Mouse (Mus musculus): ENCODE results near the gene Zyg11a. TPM values are rescaled to one million over a fixed set of nuclear protein-coding genes. Genes with fewer than 3 reads are reported as not detected.

Zyg11a gene
- polyA plus RNA-seq, 1 experiment from 2014 or later, result 0.37 TPM

DNA sequence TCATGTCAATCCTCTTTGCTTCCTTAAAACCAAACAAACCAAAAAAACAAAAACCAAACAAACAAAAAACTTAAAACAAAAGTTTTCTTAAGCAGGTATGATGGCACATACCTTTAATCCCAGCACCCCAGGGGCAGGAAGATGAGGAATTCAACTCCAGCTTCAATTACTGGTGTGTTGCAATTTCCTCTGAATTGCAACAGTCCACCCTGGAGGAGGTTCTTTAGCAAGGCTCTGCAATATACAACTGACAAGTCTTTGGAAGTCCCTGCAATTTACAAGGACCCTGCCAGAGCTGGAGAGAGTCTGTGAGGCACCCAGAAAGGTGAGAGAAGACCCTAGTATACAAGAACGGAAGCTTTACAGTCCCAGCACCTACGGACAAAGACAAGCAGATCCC lies 4.8 kb downstream of the Zyg11a start:
- 83% methylated on average over 2 of the region's 2 CpGs for WGBS
- H3K4me2 ChIP-seq (replicated peaks; ENCODE audit: low read depth, low read length), result no peak overlapping the region
- H3K27me3 ChIP-seq (ENCODE audit: control insufficient read depth, insufficient read depth, low read length), result peaks cover 15% of the 10 kb centered on the region; the same call in 1 of the 2 replicates
- H3K4me3 ChIP-seq (ENCODE audit: low read length), result no peak overlapping the region
- no peak overlapping the region for H3K9ac ChIP-seq (ENCODE audit: low read depth, low read length)
- no peak for ATAC-seq (ENCODE audit: low FRiP score, low TSS enrichment)
- no peaks in the 10 kb centered on the region for H3K36me3 ChIP-seq (ENCODE audit: control insufficient read depth, insufficient read depth, low read length)
- H3K4me1 ChIP-seq (ENCODE audit: control insufficient read depth, insufficient read depth, low read length), result no peaks in the 10 kb centered on the region
- no peaks in the 10 kb centered on the region for H3K9me3 ChIP-seq (ENCODE audit: control insufficient read depth, low read length)
- H3K27ac ChIP-seq (ENCODE audit: low read depth, low read length), result no peak overlapping the region

DNA sequence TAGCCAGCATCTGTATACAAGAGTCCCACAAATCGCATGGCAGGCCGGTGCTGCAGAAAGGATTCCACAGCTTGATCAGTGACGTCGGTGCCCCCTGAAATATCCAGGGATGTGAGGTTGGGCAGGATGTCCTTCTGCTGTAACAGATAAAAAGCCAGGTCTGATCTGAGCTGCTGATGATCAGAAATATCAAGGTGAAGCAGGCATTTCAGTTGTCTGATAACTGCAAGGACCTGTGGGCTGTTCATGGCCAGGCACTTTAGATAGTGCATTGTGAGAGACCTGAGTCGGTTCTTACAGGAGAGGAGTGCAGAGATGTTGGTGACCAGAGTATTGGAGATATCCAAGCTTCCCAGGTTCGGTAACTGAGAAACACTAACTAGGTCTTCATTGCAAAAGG lies 13.2 kb downstream of the Zyg11a start:
- no peak overlapping the region for H3K4me2 ChIP-seq (replicated peaks; ENCODE audit: low read depth, low read length)
- no peak overlapping the region for H3K9ac ChIP-seq (ENCODE audit: low read depth, low read length)
- no peaks in the 10 kb centered on the region for H3K27me3 ChIP-seq (ENCODE audit: control insufficient read depth, insufficient read depth, low read length)
- no peaks in the 10 kb centered on the region for H3K36me3 ChIP-seq (ENCODE audit: control insufficient read depth, insufficient read depth, low read length)
- ATAC-seq (ENCODE audit: low FRiP score, low TSS enrichment), result no peak
- H3K9me3 ChIP-seq (ENCODE audit: control insufficient read depth, low read length), result no peaks in the 10 kb centered on the region
- WGBS, result 91% methylated on average over 6 of the region's 6 CpGs
- no peak overlapping the region for H3K4me3 ChIP-seq (ENCODE audit: low read length)
- no peaks in the 10 kb centered on the region for H3K4me1 ChIP-seq (ENCODE audit: control insufficient read depth, insufficient read depth, low read length)
- H3K27ac ChIP-seq (ENCODE audit: low read depth, low read length), result no peak overlapping the region

DNA sequence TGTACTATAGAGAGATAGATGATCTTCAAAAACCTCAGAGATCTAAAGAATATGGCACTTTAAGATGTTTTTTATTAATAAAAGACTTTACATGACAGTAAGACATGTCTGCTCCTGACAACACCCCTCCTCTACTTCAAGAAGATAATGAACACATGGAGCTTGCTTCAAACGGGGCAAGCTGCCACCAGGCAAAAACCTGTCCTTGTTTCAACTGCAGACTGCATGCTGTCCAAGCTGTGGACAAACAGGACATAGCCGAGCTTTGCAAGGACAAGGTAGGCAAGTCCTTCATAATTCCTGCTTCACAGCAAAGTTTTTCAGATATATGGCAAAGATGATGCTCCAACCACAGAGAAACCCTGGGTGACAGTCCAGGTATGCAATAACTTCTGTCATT lies 18.6 kb downstream of the Zyg11a start:
- H3K9ac ChIP-seq (ENCODE audit: low read depth, low read length), result no peak overlapping the region

DNA sequence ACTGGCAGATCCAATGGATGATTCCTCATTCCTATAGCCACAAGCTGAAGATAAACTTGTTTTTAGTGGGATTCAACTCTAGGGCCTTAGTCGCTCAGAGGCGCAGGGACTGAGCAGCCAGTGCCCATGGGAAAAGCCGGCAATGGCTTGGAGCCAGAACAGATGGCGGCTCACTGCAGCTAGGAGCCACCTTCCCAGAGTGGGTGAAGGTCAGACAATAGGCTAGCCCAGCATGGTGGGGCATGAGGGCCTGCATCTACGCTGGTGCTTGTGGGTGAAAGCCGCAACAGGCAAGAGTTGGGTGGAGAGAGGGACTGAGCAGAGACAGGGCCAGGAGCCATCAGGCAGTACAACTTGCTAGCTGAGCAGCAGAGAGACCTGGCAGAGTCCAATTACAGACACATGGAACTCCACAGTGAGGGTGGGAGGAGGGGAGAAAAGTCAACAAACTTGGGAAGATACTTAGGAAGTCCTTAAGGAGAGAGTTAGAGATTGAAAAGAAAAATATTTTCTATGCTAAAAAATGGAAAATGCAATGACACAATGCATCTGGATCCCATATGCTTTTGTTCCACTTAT lies 21.5 kb downstream of the Zyg11a start:
- H3K9ac ChIP-seq (ENCODE audit: low read depth, low read length), result no peak overlapping the region
- no peak overlapping the region for H3K27ac ChIP-seq (ENCODE audit: low read depth, low read length)
- no peak overlapping the region for H3K4me2 ChIP-seq (replicated peaks; ENCODE audit: low read depth, low read length)
- H3K9me3 ChIP-seq (ENCODE audit: control insufficient read depth, low read length), result no peaks in the 10 kb centered on the region
- H3K36me3 ChIP-seq (ENCODE audit: control insufficient read depth, insufficient read depth, low read length), result no peaks in the 10 kb centered on the region
- 0 out of 2 replicates have a peak, but pooled peaks have one; percentile 64 for ATAC-seq (ENCODE audit: low FRiP score, low TSS enrichment)
- no peaks in the 10 kb centered on the region for H3K27me3 ChIP-seq (ENCODE audit: control insufficient read depth, insufficient read depth, low read length)
- 53% methylated on average over 6 of the region's 6 CpGs for WGBS
- H3K4me3 ChIP-seq (ENCODE audit: low read length), result no peak overlapping the region
- no peaks in the 10 kb centered on the region for H3K4me1 ChIP-seq (ENCODE audit: control insufficient read depth, insufficient read depth, low read length)

More for the DNA sequence above, 18.6 kb downstream of the Zyg11a start:
- H3K9me3 ChIP-seq (ENCODE audit: control insufficient read depth, low read length), result no peaks in the 10 kb centered on the region
- no peak for ATAC-seq (ENCODE audit: low FRiP score, low TSS enrichment)
- no peak overlapping the region for H3K4me3 ChIP-seq (ENCODE audit: low read length)
- H3K4me1 ChIP-seq (ENCODE audit: control insufficient read depth, insufficient read depth, low read length), result no peaks in the 10 kb centered on the region
- 66% methylated on average over 2 of the region's 2 CpGs for WGBS
- H3K4me2 ChIP-seq (replicated peaks; ENCODE audit: low read depth, low read length), result no peak overlapping the region
- no peaks in the 10 kb centered on the region for H3K27me3 ChIP-seq (ENCODE audit: control insufficient read depth, insufficient read depth, low read length)
- no peaks in the 10 kb centered on the region for H3K36me3 ChIP-seq (ENCODE audit: control insufficient read depth, insufficient read depth, low read length)
- no peak overlapping the region for H3K27ac ChIP-seq (ENCODE audit: low read depth, low read length)

DNA sequence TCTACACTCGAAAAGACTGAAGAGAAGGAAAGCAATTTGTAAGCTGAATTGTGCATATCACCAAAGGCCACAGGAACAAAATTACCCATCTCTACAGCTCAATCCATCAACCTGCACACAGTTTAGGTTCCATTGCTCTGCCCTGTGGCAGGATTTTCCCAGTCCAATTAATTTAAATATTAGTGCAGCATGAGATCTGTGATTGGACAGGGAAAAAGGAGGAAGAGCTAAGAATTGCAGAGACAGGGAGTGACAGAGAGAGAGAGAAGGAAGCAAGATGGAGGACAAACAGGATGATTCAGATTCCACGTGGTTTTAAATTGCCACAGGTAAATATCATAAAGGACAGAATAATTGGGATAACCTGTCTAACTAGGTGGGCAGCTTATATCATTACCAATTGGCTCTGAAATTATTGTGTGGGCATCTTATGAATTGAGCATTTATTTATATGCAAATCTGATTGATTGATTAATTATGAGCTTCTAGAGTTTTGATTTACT lies 25.0 kb downstream of the Zyg11a start:
- ATAC-seq (ENCODE audit: low FRiP score, low TSS enrichment), result no peak
- Histone ChIP-seq H3K4me1 (ENCODE audit: control insufficient read depth, insufficient read depth, low read length) (no peaks in the 10 kb centered on the region), H3K27ac (ENCODE audit: low read depth, low read length) (no peak overlapping the region), H3K36me3 (ENCODE audit: control insufficient read depth, insufficient read depth, low read length) (no peaks in the 10 kb centered on the region), H3K4me2 (replicated peaks; ENCODE audit: low read depth, low read length) (no peak overlapping the region), H3K9me3 (ENCODE audit: control insufficient read depth, low read length) (no peaks in the 10 kb centered on the region), H3K4me3 (ENCODE audit: low read length) (no peak overlapping the region), H3K9ac (ENCODE audit: low read depth, low read length) (no peak overlapping the region), H3K27me3 (ENCODE audit: control insufficient read depth, insufficient read depth, low read length) (no peaks in the 10 kb centered on the region)
- WGBS, result 80% methylated on average over 2 of the region's 2 CpGs

DNA sequence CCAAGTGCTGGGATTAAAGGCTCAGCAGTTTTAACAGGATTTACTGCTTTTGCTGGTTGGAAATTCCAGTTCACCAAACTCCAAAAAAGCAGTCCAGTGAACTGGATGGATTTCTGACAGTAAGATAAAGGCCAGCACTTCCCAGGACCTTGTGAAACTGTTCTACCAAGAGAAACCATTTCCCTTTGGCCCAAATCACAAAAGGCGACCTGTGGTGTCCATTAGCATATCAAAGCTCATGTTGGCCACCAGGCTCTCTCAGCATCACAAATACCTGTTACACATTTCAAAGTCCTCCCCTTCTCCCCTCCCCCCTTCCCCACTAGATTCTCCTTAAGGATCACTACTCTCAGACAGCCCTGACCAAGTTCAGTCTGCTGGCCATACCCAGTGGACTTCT lies 35.6 kb downstream of the Zyg11a start:
- Histone ChIP-seq H3K36me3 (ENCODE audit: control insufficient read depth, insufficient read depth, low read length) (no peaks in the 10 kb centered on the region; the same call in 1 of the 2 replicates), H3K4me1 (ENCODE audit: control insufficient read depth, insufficient read depth, low read length) (no peaks in the 10 kb centered on the region), H3K4me2 (replicated peaks; ENCODE audit: low read depth, low read length) (no peak overlapping the region), H3K9me3 (ENCODE audit: control insufficient read depth, low read length) (no peaks in the 10 kb centered on the region), H3K27me3 (ENCODE audit: control insufficient read depth, insufficient read depth, low read length) (no peaks in the 10 kb centered on the region), H3K4me3 (ENCODE audit: low read length) (no peak overlapping the region), H3K9ac (ENCODE audit: low read depth, low read length) (no peak overlapping the region), H3K27ac (ENCODE audit: low read depth, low read length) (no peak overlapping the region)
- no peak for ATAC-seq (ENCODE audit: low FRiP score, low TSS enrichment)
- 68% methylated on average over 1 of the region's 1 CpGs for WGBS

DNA sequence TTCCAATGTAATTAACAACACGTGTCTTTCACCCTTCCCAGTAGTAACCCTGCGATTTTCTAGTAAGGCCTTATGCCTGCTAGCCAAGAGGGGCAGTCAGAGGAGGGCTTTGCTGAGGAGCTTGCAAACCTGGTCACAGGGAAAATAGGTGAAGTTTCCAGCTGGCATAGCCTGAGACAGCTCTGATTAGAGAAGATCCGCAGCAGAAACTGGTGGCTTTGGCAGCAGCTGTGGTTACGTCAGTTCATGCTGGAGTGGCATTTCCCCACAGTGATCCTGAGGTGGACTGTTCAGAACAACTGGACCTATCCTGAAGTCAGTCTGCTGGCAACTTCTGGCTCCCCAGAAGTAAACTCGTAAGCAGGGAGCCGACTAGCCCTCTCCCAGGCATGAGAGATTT lies 49.8 kb downstream of the Zyg11a start:
- Histone ChIP-seq H3K4me3 (ENCODE audit: low read length) (no peak overlapping the region), H3K4me1 (ENCODE audit: control insufficient read depth, insufficient read depth, low read length) (no peaks in the 10 kb centered on the region), H3K9ac (ENCODE audit: low read depth, low read length) (no peak overlapping the region), H3K36me3 (ENCODE audit: control insufficient read depth, insufficient read depth, low read length) (no peaks in the 10 kb centered on the region), H3K27ac (ENCODE audit: low read depth, low read length) (no peak overlapping the region), H3K4me2 (replicated peaks; ENCODE audit: low read depth, low read length) (no peak overlapping the region), H3K9me3 (ENCODE audit: control insufficient read depth, low read length) (no peaks in the 10 kb centered on the region), H3K27me3 (ENCODE audit: control insufficient read depth, insufficient read depth, low read length) (no peaks in the 10 kb centered on the region)
- no peak for ATAC-seq (ENCODE audit: low FRiP score, low TSS enrichment)
- 90% methylated on average over 6 of the region's 6 CpGs for WGBS

DNA sequence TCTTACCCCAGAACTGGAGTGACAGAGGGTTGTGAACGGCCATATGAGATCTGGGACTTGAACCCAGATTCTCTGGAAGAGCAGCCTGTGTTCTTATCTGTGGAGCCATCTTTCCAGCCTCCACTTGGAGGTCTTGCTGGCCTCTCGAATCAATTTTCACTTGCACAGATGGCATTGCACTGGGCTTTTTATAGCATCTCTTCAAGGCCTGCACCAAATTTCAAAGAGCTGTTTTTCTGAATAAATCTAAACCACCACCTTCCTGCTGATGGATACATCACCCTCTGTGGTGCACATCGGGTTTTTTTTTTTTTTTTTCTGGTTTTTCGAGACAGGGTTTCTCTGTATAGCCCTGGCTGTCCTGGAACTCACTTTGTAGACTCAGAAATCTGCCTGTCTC lies 51.0 kb downstream of the Zyg11a start:
- H3K4me1 ChIP-seq (ENCODE audit: control insufficient read depth, insufficient read depth, low read length), result no peaks in the 10 kb centered on the region
- 89% methylated on average over 4 of the region's 4 CpGs for WGBS
- H3K27me3 ChIP-seq (ENCODE audit: control insufficient read depth, insufficient read depth, low read length), result no peaks in the 10 kb centered on the region
- H3K4me2 ChIP-seq (replicated peaks; ENCODE audit: low read depth, low read length), result no peak overlapping the region
- H3K36me3 ChIP-seq (ENCODE audit: control insufficient read depth, insufficient read depth, low read length), result no peaks in the 10 kb centered on the region
- H3K27ac ChIP-seq (ENCODE audit: low read depth, low read length), result no peak overlapping the region
- H3K4me3 ChIP-seq (ENCODE audit: low read length), result no peak overlapping the region
- ATAC-seq (ENCODE audit: low FRiP score, low TSS enrichment), result no peak
- H3K9ac ChIP-seq (ENCODE audit: low read depth, low read length), result no peak overlapping the region
- H3K9me3 ChIP-seq (ENCODE audit: control insufficient read depth, low read length), result no peaks in the 10 kb centered on the region

DNA sequence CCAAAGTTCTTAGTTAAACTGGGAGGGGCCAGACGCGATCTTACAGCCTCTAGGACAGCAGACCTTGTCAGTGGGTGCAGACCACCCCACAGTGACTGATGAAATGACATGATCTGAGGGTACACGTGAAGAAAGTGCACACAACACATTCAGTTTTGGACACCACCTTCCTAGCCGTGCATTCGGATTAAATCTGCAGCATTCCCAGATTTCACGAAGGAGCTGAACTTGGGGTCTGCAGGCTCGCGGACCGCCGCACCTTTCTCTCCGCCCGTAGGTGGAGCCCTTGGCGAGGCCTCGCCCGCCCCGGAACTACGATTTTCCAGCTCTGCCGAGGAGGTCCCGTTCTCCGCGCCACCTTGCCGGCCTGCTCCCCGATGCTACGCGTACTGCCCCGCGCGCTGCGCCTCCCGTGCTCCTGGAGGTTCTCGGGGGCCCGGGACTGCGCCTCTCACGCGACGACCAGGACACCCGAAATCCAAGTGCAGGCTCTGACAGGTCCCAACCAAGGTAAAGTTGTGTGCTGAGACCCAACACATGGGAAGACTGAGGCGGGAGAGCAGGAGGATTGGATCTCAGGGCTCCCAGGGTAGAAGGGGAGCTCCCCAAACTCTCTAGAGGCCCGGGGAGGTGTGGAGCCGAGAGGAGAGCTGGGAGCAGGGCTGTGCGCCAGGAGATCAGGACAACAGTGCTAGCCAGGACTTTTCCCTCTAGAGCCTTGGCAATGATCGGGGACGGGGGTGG lies 52.5 kb downstream of the Zyg11a start, which contains the start of gene Echdc2:
TSS of gene Echdc2 (plus strand) at position 286 of the 744 bp plus-strand sequence.
- Histone ChIP-seq H3K9me3 (ENCODE audit: control insufficient read depth, low read length) (no peaks in the 10 kb centered on the region), H3K9ac (ENCODE audit: low read depth, low read length) (peak within 1 kb of the TSS; percentile 69), H3K4me3 (ENCODE audit: low read length) (peak within 1 kb of the TSS; percentile 65), H3K4me1 (ENCODE audit: control insufficient read depth, insufficient read depth, low read length) (no peaks in the 10 kb centered on the region), H3K27ac (ENCODE audit: low read depth, low read length) (no peak within 1 kb of the TSS), H3K4me2 (replicated peaks; ENCODE audit: low read depth, low read length) (peak within 1 kb of the TSS; percentile 83), H3K36me3 (ENCODE audit: control insufficient read depth, insufficient read depth, low read length) (no peaks in the 10 kb centered on the region), H3K27me3 (ENCODE audit: control insufficient read depth, insufficient read depth, low read length) (no peaks in the 10 kb centered on the region)
- WGBS, result under 1% methylated on average over 43 of the region's 43 CpGs
- ATAC-seq (ENCODE audit: low FRiP score, low TSS enrichment), result peak; percentile 73; the same call in 1 of the 2 replicates
